Mouse (Mus musculus): ENCODE results near the gene Bri3.

DNA sequence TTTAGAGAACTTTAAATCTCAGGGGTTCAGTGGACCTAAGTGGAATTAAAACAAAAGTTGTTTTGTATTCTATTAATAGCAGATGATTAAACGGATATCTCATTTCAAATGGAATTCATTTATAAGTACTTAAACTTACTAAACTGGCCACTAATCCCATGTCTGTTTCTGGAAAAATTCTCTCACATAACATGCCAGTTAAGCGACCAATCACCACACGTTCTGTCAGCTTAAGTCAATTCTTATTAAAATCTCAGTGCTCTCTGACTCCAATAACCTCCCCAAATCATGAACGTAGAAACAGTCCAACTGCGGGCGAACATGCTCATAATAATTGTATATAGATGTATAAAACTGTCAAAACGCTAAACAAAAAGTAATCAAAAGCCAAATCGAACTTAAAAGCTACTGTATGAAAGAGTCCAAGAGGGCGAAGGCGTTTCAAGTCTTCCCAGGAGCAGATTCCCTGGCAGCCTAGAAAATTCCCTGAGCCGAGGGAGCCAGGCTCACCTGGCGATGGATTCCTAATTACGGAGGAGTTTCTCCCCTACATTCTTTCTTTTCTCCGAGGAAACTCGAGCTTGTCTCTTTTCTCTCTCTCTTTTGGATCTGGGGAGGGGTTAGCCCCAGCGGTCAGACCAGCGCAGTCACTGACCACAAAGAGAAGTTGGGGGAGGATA is 112.7 kb downstream of the Bri3 start:
- TF ChIP-seq CTCF (IDR thresholded peaks at IDR 0.05; ENCODE audit: borderline replicate concordance, insufficient read depth, low read length) (no peak), POLR2A (IDR thresholded peaks at IDR 0.05; ENCODE audit: low read depth, low read length) (no peak)
